Mouse (Mus musculus) myocyte (in vitro differentiated cells): ENCODE results near the gene Hes6. TPM values are rescaled to one million over a fixed set of nuclear protein-coding genes. Genes with fewer than 3 reads are reported as not detected.

Experiments used
- H3K27me3 ChIP-seq: one replicate; pipeline ENCODE4 v1.6.1; 2011; ENCODE audit not compliant: control insufficient read depth, insufficient read depth, insufficient read length
- H3K36me3 ChIP-seq: one replicate; pipeline ENCODE4 v1.6.1; 2011; ENCODE audit not compliant: control insufficient read depth, insufficient read depth
- H3K4me2 ChIP-seq: one replicate; pipeline ENCODE4 v1.6.1; 2011; ENCODE audit warnings: low read depth, control low read depth
- H3K4me3 ChIP-seq: one replicate; pipeline ENCODE4 v1.5.1; 2011; ENCODE audit warnings: mild to moderate bottlenecking, control low read depth, moderate library complexity
- H3K79me2 ChIP-seq: one replicate; pipeline ENCODE4 v1.6.1; 2011; ENCODE audit not compliant: control insufficient read depth, insufficient read depth
- H3ac ChIP-seq: one replicate; pipeline ENCODE4 v1.6.1; 2011; ENCODE audit not compliant: control insufficient read depth, insufficient read length
- CEBPB ChIP-seq: IDR thresholded peaks from 2 replicates; pipeline ENCODE4 v1.6.1; 2011; ENCODE audit warnings: mild to moderate bottlenecking, moderate library complexity; ENCODE audit not compliant: poor library complexity, insufficient read depth, severe bottlenecking
- E2F4 ChIP-seq: IDR thresholded peaks from one replicate; pipeline ENCODE4 v1.6.1; 2011; ENCODE audit warnings: mild to moderate bottlenecking, control low read depth, moderate library complexity; ENCODE audit not compliant: insufficient read depth
- MAX ChIP-seq: IDR thresholded peaks from one replicate; pipeline ENCODE4 v1.6.1; 2011; ENCODE audit warnings: low read depth, mild to moderate bottlenecking, control low read depth
- MYOD1 ChIP-seq, 3 experiments: IDR thresholded peaks; one replicate each; pipeline ENCODE4 v1.6.1; 2011; ENCODE audit warnings: control low read depth in 2 of 3, low read depth in 2 of 3, mild to moderate bottlenecking in 2 of 3, moderate library complexity in 1 of 3; ENCODE audit not compliant: insufficient read length in 2 of 3, control insufficient read depth in 1 of 3
- MYOG ChIP-seq, 3 experiments: IDR thresholded peaks; one replicate each; pipeline ENCODE4 v1.6.1; 2011; ENCODE audit warnings: control low read depth in 2 of 3, low read depth in 2 of 3, mild to moderate bottlenecking in 2 of 3; ENCODE audit not compliant: insufficient read length in 2 of 3, control insufficient read depth in 1 of 3, insufficient read depth in 1 of 3
- POLR2A ChIP-seq: IDR thresholded peaks from one replicate; pipeline ENCODE4 v1.6.1; 2011; ENCODE audit warnings: low read depth, mild to moderate bottlenecking, control low read depth, moderate library complexity; ENCODE audit not compliant: insufficient read length
- POLR2AphosphoS2 ChIP-seq: IDR thresholded peaks from one replicate; pipeline ENCODE4 v1.6.1; 2011; ENCODE audit warnings: low read depth, control low read depth; ENCODE audit not compliant: insufficient read length
- REST ChIP-seq: IDR thresholded peaks from one replicate; pipeline ENCODE4 v1.6.1; 2011; ENCODE audit warnings: mild to moderate bottlenecking, control low read depth, moderate library complexity; ENCODE audit not compliant: insufficient read depth, insufficient read length
- SRF ChIP-seq: IDR thresholded peaks from one replicate; pipeline ENCODE4 v1.6.1; 2011; ENCODE audit warnings: low read depth; ENCODE audit not compliant: control insufficient read depth, insufficient read length
- TCF12 ChIP-seq: IDR thresholded peaks from one replicate; pipeline ENCODE4 v1.6.1; 2011; ENCODE audit warnings: mild to moderate bottlenecking, control low read depth; ENCODE audit not compliant: poor library complexity, insufficient read depth, severe bottlenecking
- TCF3 ChIP-seq: IDR thresholded peaks from one replicate; pipeline ENCODE4 v1.6.1; 2011; ENCODE audit warnings: low read depth, control low read depth; ENCODE audit not compliant: insufficient read length
- USF1 ChIP-seq: IDR thresholded peaks from one replicate; pipeline ENCODE4 v1.6.1; 2011; ENCODE audit warnings: low read depth, mild to moderate bottlenecking, control low read depth, moderate library complexity
- polyA plus RNA-seq: library from polyadenylated mRNA; unstranded; fragments of >200 nt; fragmentation: generic; extraction: Trizol; gene quantifications from one replicate; pipeline ENCODE4 v1.2.1, GENCODE M21; 2012; ENCODE audit warnings: missing spikeins

The Hes6 gene
- polyA plus RNA-seq, 1 experiment: 250 TPM

DNA sequence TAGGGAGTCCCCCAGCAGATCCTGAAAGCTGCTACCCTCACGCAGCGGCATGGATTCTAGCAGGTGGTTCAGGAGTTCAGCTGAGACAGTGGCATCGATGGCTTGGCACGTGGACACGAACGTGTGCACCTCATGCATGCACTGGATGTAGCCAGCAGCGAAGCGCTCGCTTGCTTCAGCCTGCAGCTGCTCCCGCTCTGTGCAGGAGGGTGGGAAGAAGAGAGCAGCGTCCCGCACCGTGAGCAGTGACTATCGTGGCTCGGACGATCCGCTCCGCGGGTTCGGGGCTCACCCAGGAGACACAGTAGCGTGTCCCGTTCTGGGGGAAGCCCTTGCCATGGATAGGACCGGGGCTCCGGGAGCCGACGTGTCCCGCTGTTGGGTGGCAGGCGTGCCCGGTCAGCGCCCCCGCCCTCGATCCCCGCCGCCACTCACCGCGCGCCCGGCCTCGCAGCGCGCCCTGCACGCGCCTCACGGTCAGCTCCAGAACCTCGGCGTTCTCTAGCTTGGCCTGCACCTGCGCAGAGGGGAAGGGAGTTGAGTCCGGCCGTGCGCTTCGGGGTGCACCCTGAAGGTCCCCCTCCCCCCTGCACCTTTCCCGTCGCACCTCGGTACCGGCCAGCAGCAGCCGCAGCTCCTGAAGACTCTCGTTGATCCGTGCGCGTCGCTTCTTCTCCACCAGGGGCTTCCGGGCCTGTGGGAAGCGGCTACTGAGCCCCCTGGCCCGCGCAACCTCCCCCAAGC is 1.4 kb downstream of the Hes6 start:
- Histone ChIP-seq H3K27me3 (no peaks in the 10 kb centered on the region), H3K79me2 (no peaks in the 10 kb centered on the region), H3K36me3 (no peaks in the 10 kb centered on the region), H3K4me3 (peak overlapping the region; percentile 73), H3K4me2 (peak overlapping the region; percentile 85), H3ac (peak overlapping the region; percentile 40)
- TF ChIP-seq MYOD1 (IDR thresholded peaks at IDR 0.05; ENCODE audit: control insufficient read depth in 1 of 3, insufficient read length in 2 of 3, low read depth in 2 of 3) (peak in 1 of 3 experiments; percentile 50), E2F4 (no peak), MYOG (IDR thresholded peaks at IDR 0.05; ENCODE audit: control insufficient read depth in 1 of 3, insufficient read depth in 1 of 3, insufficient read length in 2 of 3, low read depth in 2 of 3) (peak in 2 of 3 experiments; percentile 10 to 58), TCF12 (no peak)

DNA sequence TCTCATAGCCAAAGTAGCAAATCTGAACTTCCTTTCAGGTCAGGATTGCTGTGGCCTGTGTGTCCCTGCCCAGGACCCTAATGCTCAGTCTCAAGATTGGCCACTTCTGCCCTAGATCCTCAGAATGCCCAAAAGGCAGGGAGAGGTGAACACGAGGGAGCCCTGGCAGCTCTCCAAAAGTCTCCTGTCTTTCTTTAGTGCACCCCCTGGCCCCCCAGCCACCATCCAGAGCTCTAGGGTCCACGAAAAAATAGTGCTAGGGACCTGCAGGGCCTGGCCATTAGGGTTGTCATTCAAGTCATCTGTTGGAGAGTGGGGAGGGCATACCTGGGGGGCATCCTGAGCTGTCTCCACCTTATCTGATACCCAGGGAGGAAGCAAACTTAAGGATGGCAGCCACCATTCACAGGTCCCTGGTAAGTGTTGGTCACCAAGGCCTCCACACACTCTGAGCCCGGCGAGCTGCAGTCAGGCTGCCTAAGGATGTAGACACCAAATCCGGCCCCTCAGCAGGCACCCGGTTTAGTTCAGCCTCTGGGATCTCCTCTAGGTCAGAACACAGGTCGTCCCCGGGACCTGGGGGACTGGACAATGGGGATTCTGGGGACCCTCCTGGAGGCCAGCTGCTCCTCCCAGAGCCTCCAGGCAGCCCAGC is 2.1 kb downstream of the Hes6 start:
- Histone ChIP-seq H3K4me3 (peak overlapping the region; percentile 73), H3K79me2 (no peaks in the 10 kb centered on the region)

DNA sequence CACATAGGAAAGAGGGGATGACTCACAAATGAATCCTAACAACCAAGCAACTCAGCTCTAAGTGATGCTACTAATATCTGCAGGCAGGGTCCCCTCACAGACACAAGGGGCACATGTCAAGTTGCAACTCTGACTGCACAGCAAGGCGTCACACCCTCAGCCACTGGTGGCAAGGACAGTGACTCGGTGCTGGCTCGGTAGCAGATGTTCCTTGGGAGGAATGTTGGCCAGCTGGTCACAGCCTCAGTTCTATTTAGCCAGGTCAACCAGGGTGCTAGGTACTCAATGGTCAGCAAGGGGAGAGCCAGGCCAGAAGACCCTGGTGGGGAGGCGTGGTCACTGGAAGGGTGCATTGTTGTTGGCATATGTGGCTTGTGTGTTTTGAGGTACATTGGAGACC is 6.0 kb downstream of the Hes6 start:
- no peak overlapping the region for H3ac ChIP-seq
- H3K4me2 ChIP-seq: no peak overlapping the region
- TF ChIP-seq MYOG (IDR thresholded peaks at IDR 0.05; ENCODE audit: control insufficient read depth in 1 of 3, insufficient read depth in 1 of 3, insufficient read length in 2 of 3, low read depth in 2 of 3) (peak in 2 of 3 experiments; percentile 28 to 85), E2F4 (no peak), TCF12 (no peak), MAX (no peak), MYOD1 (IDR thresholded peaks at IDR 0.05; ENCODE audit: control insufficient read depth in 1 of 3, insufficient read length in 2 of 3, low read depth in 2 of 3) (peak in 2 of 3 experiments; percentile 46 to 74), POLR2AphosphoS2 (no peak)

More for the DNA sequence above, 2.1 kb downstream of the Hes6 start:
- Histone ChIP-seq H3K27me3 (no peaks in the 10 kb centered on the region), H3K36me3 (no peaks in the 10 kb centered on the region), H3ac (peak overlapping the region; percentile 40), H3K4me2 (peak overlapping the region; percentile 85)
- TF ChIP-seq MYOD1 (IDR thresholded peaks at IDR 0.05; ENCODE audit: control insufficient read depth in 1 of 3, insufficient read length in 2 of 3, low read depth in 2 of 3) (no peak), TCF3 (no peak), POLR2A (no peak), POLR2AphosphoS2 (no peak), USF1 (no peak), MYOG (IDR thresholded peaks at IDR 0.05; ENCODE audit: control insufficient read depth in 1 of 3, insufficient read depth in 1 of 3, insufficient read length in 2 of 3, low read depth in 2 of 3) (no peak), REST (no peak), TCF12 (no peak), MAX (no peak), CEBPB (no peak), SRF (no peak)

DNA sequence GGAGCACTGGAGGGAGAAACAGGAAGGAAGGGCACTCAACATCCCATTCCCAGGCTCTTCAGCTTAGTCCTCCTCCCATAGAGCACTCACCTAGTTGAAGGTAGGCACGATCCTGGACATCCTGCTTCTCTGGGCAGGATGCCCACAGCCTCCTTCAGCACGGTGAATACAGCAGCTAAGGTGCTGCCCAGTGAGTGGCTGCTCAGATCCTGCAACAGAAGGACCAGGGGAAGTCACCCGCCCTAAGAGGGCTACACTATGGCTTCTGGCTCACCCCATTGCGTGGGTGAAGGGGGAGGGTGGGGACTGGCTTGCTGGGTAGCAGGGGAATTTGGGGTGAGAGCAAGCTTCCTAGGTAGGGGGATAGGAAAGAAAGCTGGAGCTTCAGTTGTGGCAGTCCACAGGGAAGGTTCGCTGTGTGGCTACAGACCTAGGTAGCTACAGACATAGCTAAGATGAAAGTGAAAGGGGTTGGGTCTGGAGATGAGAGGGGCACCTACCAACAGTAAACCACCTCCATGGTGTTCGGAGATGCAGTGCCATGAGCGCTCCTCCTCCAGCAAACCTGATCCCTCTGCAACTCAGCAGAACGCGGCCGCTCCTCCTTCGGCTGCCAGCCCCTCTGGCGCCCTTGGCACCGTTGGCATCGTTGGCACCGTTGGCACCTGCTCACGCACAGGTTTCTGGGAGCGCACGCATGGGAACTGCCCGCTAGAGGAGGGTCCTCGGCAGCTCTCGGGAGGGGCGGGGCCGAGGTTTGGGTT is 8.2 kb downstream of the Hes6 start:
- TF ChIP-seq POLR2AphosphoS2: no peak
- TF ChIP-seq MYOG (IDR thresholded peaks at IDR 0.05; ENCODE audit: control insufficient read depth in 1 of 3, insufficient read depth in 1 of 3, insufficient read length in 2 of 3, low read depth in 2 of 3): no peak
- TF ChIP-seq MAX: no peak
- TF ChIP-seq TCF12: no peak
- TF ChIP-seq E2F4: no peak
- TF ChIP-seq TCF3: no peak
- no peak for TF ChIP-seq POLR2A
- TF ChIP-seq MYOD1 (IDR thresholded peaks at IDR 0.05; ENCODE audit: control insufficient read depth in 1 of 3, insufficient read length in 2 of 3, low read depth in 2 of 3): no peak
- peak overlapping the region; percentile 24 for H3K4me2 ChIP-seq
- no peaks in the 10 kb centered on the region for H3K79me2 ChIP-seq
- no peak overlapping the region for H3K4me3 ChIP-seq
- no peaks in the 10 kb centered on the region for H3K36me3 ChIP-seq
- H3K27me3 ChIP-seq: no peaks in the 10 kb centered on the region
- H3ac ChIP-seq: no peak overlapping the region

More for the DNA sequence above, 6.0 kb downstream of the Hes6 start:
- Histone ChIP-seq H3K36me3 (no peaks in the 10 kb centered on the region), H3K27me3 (no peaks in the 10 kb centered on the region), H3K79me2 (no peaks in the 10 kb centered on the region), H3K4me3 (no peak overlapping the region)
